Mouse (Mus musculus) forebrain, embryonic 12.5 days (tissue): Measurements from ENCODE around the gene Pwwp2b. TPM values are rescaled to one million over a fixed set of nuclear protein-coding genes. Genes with fewer than 3 reads are reported as not detected.

Experiments
- ATAC-seq: fragments of 200-750 bp; cut with Nextera tagmentation; 2 replicates; pipeline ENCODE4 v1.8.0; 2017; ENCODE audit warnings: moderate TSS enrichment; ENCODE audit not compliant: low FRiP score
- H3K27ac ChIP-seq: fragments of 300-500 bp; sonication (generic); 2 replicates; pipeline ENCODE4 v1.5.1; 2016; ENCODE audit warnings: mild to moderate bottlenecking
- H3K27me3 ChIP-seq: fragments of 300-500 bp; sonication (generic); 2 replicates; pipeline ENCODE4 v1.6.1; 2016; ENCODE audit warnings: mild to moderate bottlenecking
- H3K36me3 ChIP-seq: fragments of 300-500 bp; sonication (generic); replicated peaks from 2 replicates; pipeline ENCODE4 v1.6.1; 2016; ENCODE audit warnings: mild to moderate bottlenecking
- H3K4me1 ChIP-seq: fragments of 300-500 bp; sonication (generic); 2 replicates; pipeline ENCODE4 v1.6.1; 2016
- H3K4me2 ChIP-seq: fragments of 300-500 bp; sonication (generic); 2 replicates; pipeline ENCODE4 v1.6.1; 2016; ENCODE audit warnings: mild to moderate bottlenecking, moderate library complexity
- H3K4me3 ChIP-seq: fragments of 300-500 bp; sonication (generic); replicated peaks from 2 replicates; pipeline ENCODE4 v1.5.1; 2016; ENCODE audit warnings: mild to moderate bottlenecking
- H3K9ac ChIP-seq: fragments of 300-500 bp; sonication (generic); 2 replicates; pipeline ENCODE4 v1.6.1; 2016; ENCODE audit warnings: mild to moderate bottlenecking
- H3K9me3 ChIP-seq: fragments of 300-500 bp; sonication (generic); 2 replicates; pipeline ENCODE4 v1.6.1; 2016
- WGBS: fragments of 180-500 bp; shearing (Covaris S2); methylation state at CpG from one replicate; pipeline ENCODE4 v1.1.7; 2016; 5-methylcytosine and 5-hydroxymethylcytosine counted together
- polyA plus RNA-seq: library from polyadenylated mRNA; unstranded; fragments of >200 nt; fragmentation: Nextera tagmentation; extraction: Ambion mirVana; gene quantifications from 2 replicates; pipeline ENCODE4 v1.2.1, GENCODE M21; 2016

Gene Pwwp2b
- polyA plus RNA-seq, 1 experiment from 2014 or later: 4.0 TPM

DNA sequence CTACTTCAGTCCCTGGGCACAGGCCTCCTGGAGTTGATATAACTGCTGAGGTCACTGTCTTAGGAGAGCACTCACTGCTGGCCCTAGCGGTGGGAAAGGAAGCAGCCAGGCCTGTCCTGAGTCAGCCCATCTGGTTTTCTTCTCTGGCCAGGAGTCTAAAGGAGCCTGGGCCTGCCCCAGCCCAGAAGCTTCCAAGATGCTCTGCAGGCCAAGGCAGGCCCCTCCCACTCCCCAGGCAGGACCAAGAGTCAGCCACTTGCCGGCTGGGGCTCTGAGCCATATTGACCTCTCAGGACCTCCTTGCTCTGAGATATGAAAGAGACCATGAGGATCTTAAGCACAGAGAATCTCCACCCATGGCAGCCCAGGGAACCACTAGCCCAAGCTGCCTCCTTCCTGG lies 60.8 kb downstream of the Pwwp2b start:
- peaks cover 43% of the 10 kb centered on the region for H3K27me3 ChIP-seq
- no peak overlapping the region for H3K4me2 ChIP-seq
- H3K4me3 ChIP-seq: no peak overlapping the region
- 65% methylated on average over 2 of the region's 2 CpGs for WGBS
- H3K9ac ChIP-seq: no peak overlapping the region
- no peaks in the 10 kb centered on the region for H3K9me3 ChIP-seq
- H3K36me3 ChIP-seq: no peaks in the 10 kb centered on the region
- no peak overlapping the region for H3K27ac ChIP-seq
- peaks cover 12% of the 10 kb centered on the region for H3K4me1 ChIP-seq
- no peak for ATAC-seq

DNA sequence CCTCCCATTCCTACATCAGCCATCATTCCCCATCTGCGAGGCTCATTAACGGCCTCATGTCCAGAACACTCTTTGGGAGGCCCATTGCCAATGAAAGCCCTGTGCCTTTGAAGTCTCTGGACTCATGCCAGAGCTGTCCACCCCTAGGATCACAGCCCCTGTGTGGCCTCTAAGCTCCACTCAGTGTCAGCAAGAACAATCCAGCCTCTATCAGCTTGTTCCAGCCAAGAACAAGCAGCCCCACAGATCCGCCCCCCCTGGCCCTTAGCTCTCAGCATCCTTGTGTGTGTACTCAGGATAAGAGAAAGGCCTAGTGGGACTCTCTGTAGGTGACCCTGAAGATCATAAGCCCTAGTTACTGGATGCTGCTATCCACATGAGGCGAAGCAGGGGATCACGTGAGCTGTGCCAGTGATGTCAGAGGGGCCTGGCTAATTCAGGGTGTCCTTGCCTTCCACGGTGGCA lies 62.2 kb downstream of the Pwwp2b start:
- H3K36me3 ChIP-seq: no peaks in the 10 kb centered on the region
- peaks cover 40% of the 10 kb centered on the region for H3K27me3 ChIP-seq
- no peak overlapping the region for H3K4me3 ChIP-seq
- no peak overlapping the region for H3K9ac ChIP-seq
- H3K27ac ChIP-seq: no peak overlapping the region
- 39% methylated on average over 6 of the region's 6 CpGs for WGBS
- peak; percentile 82 for ATAC-seq
- H3K4me1 ChIP-seq: peaks cover 12% of the 10 kb centered on the region
- no peaks in the 10 kb centered on the region for H3K9me3 ChIP-seq
- H3K4me2 ChIP-seq: no peak overlapping the region

DNA sequence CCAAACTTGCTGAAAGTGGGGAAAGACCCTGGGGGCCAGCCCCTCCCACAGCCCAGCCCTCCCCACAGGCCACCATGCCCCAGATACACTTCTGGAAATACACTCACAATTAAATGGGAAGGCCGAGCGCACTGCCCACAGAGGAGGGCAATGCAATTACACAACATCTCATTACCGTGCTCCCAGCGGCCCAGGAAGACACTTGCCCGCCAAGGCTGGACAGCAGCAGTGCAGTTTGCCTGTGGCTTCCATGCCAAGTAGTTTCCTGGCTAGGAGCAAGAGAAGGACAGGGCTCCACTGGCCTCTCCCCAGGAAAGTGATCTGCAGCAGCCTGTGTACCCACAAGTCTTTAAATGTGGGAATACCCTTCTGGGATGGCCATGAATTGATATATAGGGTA lies 64.4 kb downstream of the Pwwp2b start:
- no peak overlapping the region for H3K4me2 ChIP-seq
- H3K27me3 ChIP-seq: peaks cover 27% of the 10 kb centered on the region
- H3K27ac ChIP-seq: no peak overlapping the region
- no peak overlapping the region for H3K9ac ChIP-seq
- no peak for ATAC-seq
- no peaks in the 10 kb centered on the region for H3K9me3 ChIP-seq
- no peak overlapping the region for H3K4me3 ChIP-seq
- 69% methylated on average over 5 of the region's 5 CpGs for WGBS
- peaks cover 18% of the 10 kb centered on the region for H3K4me1 ChIP-seq
- H3K36me3 ChIP-seq: no peaks in the 10 kb centered on the region

DNA sequence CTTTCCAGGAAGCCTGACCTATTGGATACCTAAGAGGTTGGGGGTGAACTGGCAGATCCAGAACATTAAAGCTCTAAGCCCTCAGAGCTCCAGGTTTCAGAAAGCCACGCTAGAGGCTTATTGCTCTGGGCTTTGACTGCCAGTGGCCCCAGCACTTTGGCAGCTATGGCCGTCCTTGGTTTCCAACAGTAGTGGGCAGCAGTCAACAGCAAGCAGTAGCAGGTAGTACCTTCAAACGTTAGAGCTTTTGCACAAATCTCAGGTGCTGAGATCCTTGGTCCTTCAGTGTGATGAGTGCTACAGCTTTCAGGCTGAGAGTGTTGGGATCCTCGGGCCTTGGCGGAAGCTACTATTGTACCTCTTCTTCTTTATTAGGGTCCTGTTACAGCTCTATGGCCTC lies 65.1 kb downstream of the Pwwp2b start:
- peaks cover 18% of the 10 kb centered on the region for H3K4me1 ChIP-seq
- H3K4me2 ChIP-seq: no peak overlapping the region
- H3K27me3 ChIP-seq: peaks cover 25% of the 10 kb centered on the region
- H3K27ac ChIP-seq: no peak overlapping the region
- 82% methylated on average over 5 of the region's 5 CpGs for WGBS
- H3K9ac ChIP-seq: no peak overlapping the region
- no peak overlapping the region for H3K4me3 ChIP-seq
- H3K9me3 ChIP-seq: no peaks in the 10 kb centered on the region
- no peaks in the 10 kb centered on the region for H3K36me3 ChIP-seq
- ATAC-seq: no peak

DNA sequence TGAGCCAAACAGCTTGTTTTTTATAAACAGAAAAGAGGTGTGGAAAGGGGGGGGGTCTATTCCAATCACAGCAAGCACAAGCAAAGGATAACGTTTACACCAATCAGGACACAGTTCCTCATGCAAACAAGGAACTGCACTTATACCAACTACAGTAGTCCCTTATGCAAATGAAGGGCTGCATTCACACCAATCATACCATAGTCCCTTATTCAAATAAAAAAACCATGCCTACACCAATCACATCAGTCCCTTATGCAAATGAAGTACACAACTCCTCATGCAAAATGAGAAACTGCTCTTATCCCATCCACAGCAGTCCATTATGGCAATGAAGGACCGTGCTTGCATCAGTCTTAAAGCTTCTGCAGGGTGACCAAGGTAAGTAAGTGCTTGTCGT lies 66.4 kb downstream of the Pwwp2b start:
- WGBS: 88% methylated on average over 3 of the region's 3 CpGs
- Histone ChIP-seq H3K27me3 (peaks cover 20% of the 10 kb centered on the region), H3K4me1 (peaks cover 25% of the 10 kb centered on the region), H3K36me3 (no peaks in the 10 kb centered on the region), H3K9me3 (no peaks in the 10 kb centered on the region), H3K9ac (no peak overlapping the region), H3K4me2 (no peak overlapping the region), H3K27ac (no peak overlapping the region), H3K4me3 (no peak overlapping the region)
- no peak for ATAC-seq

DNA sequence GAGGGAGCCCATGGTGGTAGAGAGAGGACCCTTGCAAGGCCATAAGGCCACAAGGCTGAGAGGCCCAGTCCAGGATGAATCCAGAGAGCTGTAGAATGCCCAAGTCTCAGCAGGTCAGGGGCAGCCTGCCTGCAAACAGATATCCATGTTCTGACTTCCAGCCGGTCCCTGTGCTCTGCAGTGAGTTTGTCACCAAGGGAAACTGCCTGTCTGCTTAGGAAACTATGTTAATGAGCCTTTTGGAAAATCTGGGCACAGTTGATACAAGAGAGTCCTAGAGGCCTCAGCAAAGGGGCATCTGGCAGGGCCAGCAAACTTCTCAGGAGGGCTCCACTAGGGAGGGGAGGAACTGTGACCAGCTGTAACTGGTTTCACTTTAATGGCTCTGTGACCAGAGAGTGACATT lies 70.7 kb downstream of the Pwwp2b start:
- Histone ChIP-seq H3K27me3 (peaks cover 10% of the 10 kb centered on the region; the same call in 1 of the 2 replicates), H3K4me2 (no peak overlapping the region), H3K9me3 (no peaks in the 10 kb centered on the region), H3K27ac (no peak overlapping the region), H3K9ac (no peak overlapping the region), H3K4me1 (peaks cover 15% of the 10 kb centered on the region), H3K4me3 (no peak overlapping the region), H3K36me3 (no peaks in the 10 kb centered on the region)
- 35% methylated on average over 1 of the region's 1 CpGs for WGBS
- peak; percentile 30; the same call in 1 of the 2 replicates for ATAC-seq

Other genes starting within 250 kb of the Pwwp2b start
- 139 and 143 TPM in 2 replicates for gene Dpysl4, start 162.5 kb upstream of the Pwwp2b start, polyA plus RNA-seq
- gene Lrrc27, start 35.5 kb upstream of the Pwwp2b start, polyA plus RNA-seq: 5.1 and 6.0 TPM in 2 replicates
- gene Stk32c, start 35.2 kb upstream of the Pwwp2b start, polyA plus RNA-seq: 0.46 and 0.62 TPM in 2 replicates
- gene Inpp5a, start 140.6 kb downstream of the Pwwp2b start, polyA plus RNA-seq: 17.3 TPM in 2 replicates